Mouse (Mus musculus): ENCODE measurements around the gene Dlec1. TPM values are rescaled to one million over a fixed set of nuclear protein-coding genes. Genes with fewer than 3 reads are reported as not detected.

Gene Dlec1
- polyA plus RNA-seq, 1 experiment from 2014 or later = 0.13 TPM

DNA sequence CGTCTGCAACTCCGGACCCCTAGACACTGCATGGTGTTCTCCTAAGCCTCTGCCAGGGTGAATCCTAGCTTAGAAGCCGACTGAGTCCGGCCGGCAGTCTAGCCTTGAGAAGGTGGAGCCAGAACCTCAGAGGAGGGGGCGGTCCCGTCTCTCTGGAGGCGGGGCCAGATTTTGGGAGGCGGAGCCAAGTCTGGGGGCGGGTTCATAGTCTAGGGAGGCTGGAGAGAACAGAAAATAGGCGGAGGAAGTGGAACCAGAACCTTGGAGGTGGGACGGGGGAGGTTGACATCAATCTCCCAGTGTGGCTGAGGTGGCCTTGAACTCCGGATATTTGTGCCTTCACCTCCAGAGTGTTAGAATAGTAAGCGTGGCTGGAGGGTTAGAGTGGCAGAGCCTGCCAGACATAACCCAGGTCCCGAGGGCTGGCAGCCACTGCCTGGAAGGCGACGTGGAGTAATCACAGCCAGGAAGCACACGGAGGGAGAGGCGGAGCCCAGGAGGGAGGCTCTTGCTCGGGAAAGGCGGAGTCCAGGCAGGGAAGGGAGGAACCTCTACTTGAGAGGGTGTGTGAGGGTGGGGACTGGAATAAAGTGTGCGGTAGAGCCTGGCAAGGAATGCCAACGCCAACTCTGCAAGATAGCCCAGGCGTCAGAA, 14.0 kb upstream of the Dlec1 start:
- DNase-seq (ENCODE audit: low spot score) = peak; percentile 72

DNA sequence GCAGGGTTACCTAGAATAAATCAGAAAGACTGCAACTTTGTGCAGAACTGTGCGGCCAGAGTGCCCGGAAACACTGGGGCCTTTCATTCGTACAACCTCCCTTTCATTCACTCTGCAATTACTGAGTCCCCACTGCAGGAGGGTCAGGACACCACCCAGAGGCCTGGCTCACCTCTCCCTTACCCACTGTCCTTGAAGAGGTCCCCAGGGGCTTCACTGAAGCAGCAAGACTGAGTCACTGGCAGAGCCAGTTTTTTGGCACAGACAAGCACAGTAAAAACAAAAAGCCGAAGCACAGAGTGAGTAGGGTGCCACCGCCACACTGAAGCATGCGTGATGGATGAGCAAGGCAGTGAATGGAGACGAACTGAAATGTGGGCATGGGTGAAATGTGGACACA, 12.8 kb upstream of the Dlec1 start:
- no peak for DNase-seq (ENCODE audit: low spot score)

DNA sequence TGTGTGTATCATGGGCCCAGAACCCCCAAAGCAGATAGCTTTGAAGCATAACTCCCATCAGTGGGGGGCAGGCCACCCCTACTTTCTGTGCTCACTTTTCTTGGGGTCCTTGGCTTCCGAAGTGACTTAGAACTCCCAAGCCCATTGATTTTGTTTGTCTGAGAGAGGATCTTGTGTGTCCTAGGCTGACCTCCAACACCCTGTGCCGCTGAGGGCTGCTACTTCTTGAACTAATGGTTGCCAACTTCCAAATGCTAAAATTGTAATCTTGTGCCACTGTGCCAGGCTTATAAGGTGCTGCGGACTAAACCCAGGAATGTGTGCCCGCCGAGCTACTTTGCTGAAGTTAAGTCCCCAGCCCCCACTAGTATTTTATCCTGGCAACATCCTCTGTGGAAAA, 11.8 kb upstream of the Dlec1 start:
- DNase-seq (ENCODE audit: low spot score) = no peak

DNA sequence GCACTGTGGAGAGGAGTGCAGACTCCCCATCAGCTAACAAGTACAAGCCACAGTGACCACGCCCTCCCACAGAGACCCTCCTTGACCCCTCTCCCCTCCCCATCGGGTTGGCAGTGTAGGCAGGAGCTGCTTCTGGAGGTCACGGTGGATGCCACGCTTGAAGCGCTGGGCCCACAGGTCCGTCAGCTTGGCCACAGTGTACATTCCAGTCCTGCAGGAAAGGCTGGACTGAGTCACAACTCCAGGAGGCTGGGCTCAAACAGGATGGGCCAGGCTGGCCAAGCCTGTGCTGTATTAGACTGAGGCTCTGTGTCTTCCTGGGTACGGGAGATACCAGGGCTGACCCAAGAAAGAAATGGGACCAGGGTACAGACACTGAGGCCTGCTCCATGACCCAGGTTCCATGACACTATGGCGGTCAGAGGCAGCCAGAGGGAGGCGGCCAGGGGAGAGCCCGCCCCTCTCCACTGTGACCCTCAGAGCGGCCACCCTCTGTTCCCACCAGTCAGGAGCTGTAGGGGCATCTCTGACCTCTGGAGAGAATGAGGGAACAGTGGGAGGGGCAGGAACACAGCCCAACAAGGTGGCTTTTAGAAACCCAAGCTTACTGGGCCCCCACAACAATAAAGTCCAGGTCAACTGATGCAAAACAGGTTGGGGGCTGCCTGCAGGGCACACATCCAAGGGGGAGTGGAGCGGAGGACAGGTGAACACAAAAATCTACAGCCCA, 10.5 kb upstream of the Dlec1 start:
- no peak for DNase-seq (ENCODE audit: low spot score)

DNA sequence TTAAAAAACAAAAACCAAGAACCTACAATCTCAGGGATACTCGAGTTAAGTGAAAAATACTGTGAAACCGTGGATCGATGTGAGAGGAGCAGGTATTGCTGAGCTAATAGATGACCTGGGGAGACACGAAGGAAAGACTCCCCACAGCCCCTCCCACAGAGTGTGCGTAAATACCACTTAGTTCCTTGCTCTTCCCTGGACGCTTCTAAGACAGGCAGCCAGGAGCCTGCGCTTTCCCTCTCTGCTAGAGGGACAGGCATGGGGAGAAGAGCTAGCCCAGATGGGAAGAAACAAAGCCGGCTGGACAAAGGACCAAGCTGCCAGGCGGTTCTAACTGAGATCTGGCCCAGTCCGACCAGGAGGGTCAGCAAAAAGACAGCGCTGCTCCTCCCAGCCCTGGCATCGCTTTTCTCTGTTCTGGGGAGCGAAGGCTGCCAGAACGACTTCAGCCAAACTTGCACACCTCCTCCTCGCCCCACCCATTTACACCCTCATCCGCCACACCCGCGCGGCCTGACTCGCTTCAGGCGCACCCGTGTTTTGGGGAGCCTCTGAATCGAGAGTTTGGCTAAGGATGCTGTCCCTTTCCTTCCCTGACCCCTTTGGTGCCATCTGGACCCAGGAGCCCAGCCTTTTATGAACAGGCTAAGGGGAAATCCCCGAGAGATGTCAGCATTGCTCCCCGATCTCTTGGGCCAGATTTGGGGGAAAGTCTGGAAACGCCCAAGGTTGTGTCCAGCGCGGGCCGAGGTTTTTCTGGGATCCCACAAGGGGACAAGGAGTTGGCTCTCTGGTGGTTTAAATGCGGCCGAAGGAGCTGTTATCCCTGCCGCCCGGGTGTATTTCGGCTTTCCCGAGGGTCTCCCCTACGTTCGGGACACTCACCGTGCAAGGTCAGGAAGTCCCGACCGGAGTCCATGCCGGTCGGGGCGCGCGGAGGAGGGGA, 9.5 kb upstream of the Dlec1 start:
- DNase-seq (ENCODE audit: low spot score) = no peak

DNA sequence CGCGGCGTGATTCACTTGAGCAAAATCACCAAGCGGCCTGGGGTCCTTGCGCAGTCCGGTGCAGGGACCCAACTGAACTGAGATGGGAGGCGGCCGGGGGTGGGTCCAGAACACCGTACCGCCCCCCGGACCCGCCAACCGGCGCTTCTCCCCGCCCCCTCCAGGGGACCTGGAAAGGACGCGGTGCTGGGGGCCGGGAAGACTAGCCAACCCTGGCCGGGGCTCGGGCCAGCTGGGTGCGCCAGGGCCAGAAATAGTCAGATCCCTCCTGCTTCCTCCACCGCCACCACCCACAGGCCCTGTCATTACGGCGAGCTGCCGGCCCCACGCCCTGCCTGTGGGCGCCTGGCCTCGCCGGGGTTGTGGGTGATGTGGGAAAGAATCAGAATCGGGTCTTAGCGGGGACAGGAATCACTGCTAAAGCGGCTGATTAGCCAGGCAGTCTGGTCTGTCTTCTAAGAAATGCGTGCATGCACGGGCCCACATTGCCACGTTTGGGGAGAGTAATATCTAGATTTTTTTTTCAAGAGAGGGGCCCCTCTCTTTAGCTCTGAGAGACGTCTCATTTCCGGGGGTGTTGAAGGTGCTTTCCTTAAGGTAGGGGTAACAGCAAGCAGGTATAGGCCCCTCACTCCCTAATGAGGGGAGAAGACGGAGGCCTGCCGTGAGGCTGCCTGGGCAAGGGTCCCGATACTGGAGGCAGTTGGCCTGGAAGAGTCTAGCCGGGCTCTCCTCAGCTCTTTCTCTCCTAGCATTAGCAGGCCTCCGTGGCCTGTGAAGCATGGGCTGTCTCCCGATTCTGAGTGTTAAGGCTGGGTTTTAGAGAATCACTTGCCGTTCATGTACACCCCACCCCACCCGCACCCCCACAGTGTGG, 8.6 kb upstream of the Dlec1 start, which contains the start of gene Plcd1:
Gene Plcd1, minus strand, starts transcription at position 84 of the 877 bp plus-strand sequence.
- no peak for DNase-seq (ENCODE audit: low spot score)

DNA sequence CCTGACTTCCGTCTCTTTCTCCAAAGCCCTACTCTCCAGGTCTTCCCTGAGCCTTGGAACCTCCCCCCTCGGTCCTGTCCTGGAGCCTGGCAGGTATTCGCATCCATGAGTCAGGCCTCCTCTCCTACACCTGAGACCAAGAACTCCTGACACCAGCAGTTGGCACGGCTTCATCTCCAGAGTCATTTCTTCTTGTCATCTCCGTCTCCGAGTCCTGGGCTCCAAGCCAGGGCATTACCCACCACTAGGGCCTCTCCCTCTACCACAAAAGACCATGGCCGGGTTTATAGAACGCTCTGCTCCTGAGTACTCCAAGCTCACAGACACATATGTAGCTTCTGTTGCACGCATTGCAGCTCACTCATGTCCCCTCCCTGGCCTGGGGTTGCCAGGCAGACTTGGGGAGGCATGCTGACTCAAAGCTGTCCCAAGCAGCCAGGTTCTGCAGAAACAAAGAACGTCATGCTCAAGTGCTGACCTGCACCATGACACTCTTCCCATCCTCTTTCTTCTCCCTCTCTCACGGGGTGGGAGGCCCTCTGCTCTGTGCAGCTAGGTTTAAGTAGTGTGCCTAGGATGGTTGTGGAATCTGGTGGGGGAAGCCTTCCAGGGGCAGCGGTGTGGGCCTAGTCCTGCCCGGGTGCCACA, 7.7 kb upstream of the Dlec1 start:
- no peak for DNase-seq (ENCODE audit: low spot score)

DNA sequence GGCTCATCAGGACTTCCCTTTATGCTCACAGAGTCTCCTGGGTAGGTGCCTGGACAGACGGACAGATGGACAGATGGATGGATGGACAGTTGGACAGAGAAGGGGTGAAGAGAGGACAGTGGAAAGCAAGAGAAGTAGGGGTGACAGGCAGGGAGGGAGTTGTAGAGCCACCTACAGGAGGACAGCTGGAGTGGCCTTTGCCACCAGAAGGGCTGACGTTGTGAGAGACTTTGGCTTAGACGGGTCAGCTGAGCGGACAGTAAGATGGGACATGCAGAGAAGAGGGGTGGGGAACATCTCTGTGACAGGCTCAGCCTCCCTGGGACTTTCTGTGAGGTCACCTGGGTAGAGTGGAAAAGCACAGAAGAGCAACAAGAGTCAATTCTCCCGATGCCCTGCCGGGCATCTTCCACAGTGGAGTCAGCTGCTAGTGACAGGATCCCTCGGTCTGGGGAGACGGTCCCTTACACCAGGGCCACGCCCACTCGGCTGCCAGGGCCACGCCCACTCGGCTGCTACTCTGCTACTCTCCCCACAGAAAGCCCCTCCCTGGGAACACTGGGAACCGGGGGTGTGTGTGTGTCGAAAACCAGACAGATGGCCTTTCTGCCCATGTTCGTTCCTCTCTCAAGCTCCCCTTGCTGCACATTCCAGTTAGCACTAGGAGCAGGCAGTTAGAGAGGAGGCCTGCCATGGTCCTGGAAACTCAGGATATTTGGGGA, 1.9 kb upstream of the Dlec1 start:
- peak; percentile 12 for DNase-seq (ENCODE audit: low spot score)

DNA sequence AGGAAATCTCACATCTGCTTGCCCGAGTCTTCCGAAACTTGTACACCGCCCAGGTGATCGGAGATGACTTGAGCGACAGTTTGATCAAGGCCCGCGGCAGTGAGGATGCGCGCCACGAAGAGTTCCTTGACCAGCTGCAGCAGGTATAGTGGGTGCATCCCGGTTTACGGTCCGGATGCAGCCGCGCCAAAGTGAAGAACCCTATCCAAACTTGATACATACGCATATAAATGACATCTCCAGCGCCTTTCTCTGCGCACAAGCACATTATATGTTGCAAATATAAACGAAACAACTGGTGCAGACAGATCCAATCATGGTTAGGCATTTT, 470 bp downstream of the Dlec1 start:
- no peak for DNase-seq (ENCODE audit: low spot score)

DNA sequence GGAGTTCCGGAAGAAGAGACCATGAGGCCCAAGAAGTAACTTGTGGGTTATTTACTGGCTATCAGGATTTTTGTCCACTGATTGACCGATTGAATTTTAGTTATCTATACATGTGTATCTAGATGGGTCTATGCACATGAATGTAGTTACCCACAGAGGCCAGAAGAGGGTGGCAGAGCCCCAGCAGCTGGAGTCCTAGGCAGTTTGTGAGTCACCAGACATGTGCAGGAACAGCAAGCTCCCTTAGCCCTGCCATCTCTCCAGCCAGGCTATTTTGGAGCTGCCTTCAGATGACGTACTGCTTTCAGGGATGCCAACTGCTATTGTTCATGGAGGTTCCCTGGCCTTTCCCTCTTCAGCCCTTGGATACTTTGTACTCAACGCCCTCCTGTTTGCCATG, 5.3 kb downstream of the Dlec1 start:
- DNase-seq (ENCODE audit: low spot score) = peak; percentile 23

DNA sequence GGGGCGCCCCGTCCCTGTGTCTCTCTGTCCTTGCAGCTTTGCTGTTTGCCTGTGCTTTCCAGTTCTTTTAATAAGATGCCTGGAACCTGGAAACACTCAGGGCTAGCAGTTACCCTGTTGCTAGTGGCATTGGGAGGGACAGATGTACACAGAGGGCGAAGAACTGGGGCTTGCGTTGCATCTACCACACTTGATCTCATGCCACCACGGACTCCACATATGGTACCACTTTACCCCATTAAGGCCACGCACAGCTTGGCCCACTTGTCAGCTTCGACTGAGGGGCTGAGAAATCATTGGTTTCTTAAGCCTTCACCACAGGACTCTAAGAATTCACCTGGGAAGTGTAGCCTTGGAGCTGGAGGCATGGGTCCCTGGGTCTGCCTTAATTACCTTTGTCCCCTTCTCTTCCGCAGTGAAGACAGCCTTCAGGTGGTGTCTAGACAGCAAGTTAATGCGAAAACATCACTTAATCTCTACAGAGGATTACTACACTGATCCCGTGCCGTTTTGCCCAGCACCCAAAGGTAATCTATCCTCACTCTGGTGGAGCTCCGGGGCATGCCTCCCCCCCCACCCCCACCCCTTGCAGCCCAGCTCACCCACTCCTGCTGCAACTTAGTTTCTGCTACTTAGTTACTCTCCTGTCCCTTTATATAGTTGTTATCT, 7.5 kb downstream of the Dlec1 start:
- no peak for DNase-seq (ENCODE audit: low spot score)

DNA sequence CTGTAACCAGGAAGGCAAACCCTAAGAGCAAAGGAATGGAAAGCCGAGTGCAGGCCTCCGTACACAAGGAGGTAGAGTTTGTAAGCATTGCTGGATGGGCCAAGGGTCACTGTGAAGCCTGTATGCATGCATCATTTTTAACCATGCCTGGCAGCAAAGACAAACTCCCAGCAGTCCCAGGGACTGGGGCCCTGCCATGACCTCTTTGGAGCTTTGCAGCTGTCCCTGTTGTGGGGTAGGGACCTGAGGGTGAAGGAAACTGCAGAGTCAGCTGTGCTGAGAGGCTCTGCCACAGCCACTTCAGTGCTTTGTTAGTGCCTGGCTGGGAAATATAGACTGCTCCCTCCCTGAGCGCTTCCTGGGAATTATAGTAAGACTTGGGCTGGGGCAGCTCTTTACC, 8.4 kb downstream of the Dlec1 start:
- DNase-seq (ENCODE audit: low spot score) = no peak

DNA sequence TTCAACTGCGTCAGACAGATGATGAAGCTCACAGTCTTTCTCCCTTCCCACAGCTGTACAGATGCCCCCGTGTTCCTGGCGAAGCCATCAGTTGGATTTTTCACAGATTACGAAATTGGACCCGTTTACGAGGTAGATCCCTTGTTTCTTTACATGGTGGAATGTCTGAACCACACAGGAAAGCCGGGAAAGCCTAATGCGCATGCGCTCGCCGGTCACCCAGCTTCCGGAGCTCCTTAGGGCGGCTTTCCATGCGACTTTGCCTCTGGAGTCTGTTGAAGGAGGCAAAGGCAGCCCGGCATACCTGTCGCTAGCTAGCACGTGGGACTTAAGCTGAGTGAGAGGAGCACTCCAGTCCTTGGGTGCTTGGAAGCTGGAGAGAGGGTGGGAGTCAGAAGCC, 12.6 kb downstream of the Dlec1 start:
- no peak for DNase-seq (ENCODE audit: low spot score)

DNA sequence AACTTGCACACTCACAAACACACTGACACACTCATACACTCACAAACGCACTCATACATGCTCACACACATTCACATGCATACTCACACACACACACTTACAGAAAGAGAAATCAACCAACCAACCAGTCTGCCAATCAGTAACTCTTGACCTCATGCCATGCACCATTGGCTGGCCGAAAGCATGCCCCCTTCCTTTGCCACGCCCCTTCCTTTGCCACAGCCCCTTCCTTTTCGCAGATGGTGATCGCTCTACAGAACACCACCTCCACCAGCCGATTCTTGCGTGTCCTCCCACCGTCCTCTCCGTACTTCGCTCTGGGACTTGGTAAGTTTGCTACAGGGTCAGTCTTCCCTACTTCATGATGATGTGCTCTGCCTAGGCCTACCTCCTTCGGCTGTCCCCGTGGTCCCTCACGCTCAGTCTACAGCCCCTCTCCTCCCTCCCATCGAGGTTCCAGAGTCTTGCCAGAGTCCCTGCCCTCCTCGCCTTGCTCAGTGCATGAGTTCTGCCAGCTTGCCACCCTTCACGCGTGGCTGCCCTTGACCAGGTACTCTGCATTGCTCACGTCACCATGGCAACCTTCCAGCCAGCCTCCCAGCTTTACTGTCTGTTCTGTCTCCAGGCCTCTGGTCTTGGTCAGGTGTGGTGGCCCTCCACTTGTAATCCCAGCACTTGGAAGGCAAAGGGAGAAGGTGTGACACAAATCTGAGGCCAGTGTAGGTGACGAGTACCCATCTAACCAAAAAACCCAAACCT, 17.3 kb downstream of the Dlec1 start:
- DNase-seq (ENCODE audit: low spot score) = no peak

DNA sequence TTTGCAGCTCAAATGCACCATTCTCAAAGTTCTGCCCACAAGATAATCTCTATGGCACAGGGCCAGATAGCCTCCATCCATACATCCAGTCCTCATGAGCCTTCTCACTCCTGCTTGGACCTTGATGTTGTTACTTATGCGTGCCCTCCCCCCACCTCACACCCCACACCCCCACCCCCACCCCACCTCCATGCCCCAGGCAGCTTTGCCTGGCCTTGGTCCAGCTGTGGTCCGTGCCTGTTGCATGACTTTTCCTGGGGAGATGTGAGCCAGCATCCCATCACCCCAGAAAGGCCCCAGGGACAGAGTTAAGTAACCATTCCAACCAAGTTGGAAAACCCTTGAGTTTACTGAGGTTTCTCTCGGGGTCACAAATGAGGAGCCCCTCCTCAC, 17.9 kb downstream of the Dlec1 start:
- DNase-seq (ENCODE audit: low spot score) = no peak

DNA sequence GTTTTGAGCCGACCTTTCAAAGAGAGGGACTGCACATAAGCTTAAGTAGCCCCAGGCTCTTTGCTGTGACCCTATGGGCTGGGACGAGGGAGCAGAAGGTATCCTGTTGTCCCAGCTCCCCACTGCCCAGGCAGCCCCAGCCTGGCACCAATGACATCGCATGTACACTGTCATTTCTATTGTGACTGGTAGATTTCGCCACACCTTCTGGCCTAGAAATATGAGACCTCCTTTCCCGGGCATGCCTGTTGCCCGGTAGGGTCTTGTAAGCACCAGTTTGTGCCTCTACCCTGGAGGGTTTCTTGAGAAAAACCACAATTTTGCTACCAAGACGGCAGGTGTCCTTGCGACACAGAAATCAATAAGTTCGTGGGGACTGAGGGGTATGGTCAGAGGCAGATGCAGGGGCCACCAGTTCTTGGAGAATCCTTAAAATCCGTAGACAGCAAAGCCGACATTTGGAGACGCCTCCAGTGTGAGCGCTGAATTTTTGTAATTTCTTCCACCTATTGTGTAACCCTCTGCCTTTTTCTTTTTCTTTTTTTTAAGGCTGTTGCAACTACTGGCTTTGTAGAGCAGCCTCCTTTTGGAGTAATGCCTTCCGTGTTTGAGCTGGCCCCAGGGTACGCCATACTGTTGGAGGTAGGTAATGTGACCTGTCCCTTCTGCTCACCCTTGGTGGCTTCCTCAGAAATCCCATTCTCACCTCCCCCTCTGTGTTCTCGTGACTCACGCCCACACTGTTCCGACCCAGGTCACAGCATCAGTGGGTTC, 20.5 kb downstream of the Dlec1 start:
- DNase-seq (ENCODE audit: low spot score) = no peak

DNA sequence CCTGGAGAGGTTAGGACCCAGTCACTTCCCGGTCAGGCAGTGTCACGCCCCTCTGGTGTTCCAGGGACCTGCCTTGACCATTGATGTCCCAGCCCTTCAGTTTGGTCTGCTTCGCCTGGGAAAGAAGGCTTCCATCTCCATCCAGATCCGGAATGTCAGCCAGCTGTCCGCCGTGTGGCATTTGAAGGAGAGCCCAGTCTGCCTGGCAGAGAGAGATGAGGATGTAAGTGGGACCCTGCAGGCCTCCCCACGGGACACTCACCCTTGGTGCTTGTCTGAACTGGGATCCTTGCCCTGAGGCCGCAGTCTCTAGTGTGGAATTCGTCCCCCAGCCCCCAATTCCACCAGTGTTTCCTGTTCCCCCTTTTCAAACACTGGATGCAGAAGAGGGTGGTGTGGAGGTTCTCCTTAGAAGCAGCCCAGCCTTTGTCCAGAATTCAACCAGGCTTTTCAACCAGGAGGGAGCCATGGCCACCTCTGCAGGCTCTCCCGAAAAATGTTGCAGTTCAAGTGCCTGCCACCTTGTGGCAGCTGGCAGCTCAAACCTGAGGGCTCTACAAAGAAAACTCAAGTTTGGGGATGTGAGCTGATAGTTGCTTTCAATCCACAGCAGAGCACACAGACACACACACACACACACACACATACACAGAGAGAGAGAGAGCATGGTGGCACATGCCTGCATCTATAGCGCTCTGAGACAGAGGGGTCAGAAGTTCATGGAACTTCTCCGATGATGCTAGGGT, 26.3 kb downstream of the Dlec1 start:
- no peak for DNase-seq (ENCODE audit: low spot score)
